Mouse (Mus musculus) MEL (cell line): ENCODE results near the gene Pnpla5.

Experiments used
- CTCF ChIP-seq, 3 experiments: IDR thresholded peaks in 2 of 3; conservative IDR thresholded peaks in 1 of 3; 2 replicates each; pipeline ENCODE4 v1.5.1; 2011 to 2012; ENCODE audit warnings: low read length in 3 of 3, low read depth in 2 of 3, mild to moderate bottlenecking in 2 of 3, improper control_type of control experiment in 1 of 3, inconsistent platforms in 1 of 3, mixed read lengths in 1 of 3, moderate library complexity in 1 of 3; ENCODE audit not compliant: control insufficient read depth in 1 of 3, insufficient read depth in 1 of 3, poor library complexity in 1 of 3, severe bottlenecking in 1 of 3
- E2F4 ChIP-seq: IDR thresholded peaks from 2 replicates; pipeline ENCODE4 v1.6.1; 2011; ENCODE audit warnings: low read depth, low read length, improper control_type of control experiment, borderline replicate concordance
- EP300 ChIP-seq, 2 experiments: IDR thresholded peaks; 2 replicates each; pipeline ENCODE4 v1.6.1; 2011; ENCODE audit warnings: improper control_type of control experiment in 2 of 2, low read length in 2 of 2, low read depth in 1 of 2, mild to moderate bottlenecking in 1 of 2
- ETS1 ChIP-seq: IDR thresholded peaks from 2 replicates; pipeline ENCODE4 v1.6.1; 2012; ENCODE audit warnings: low read depth, mild to moderate bottlenecking, inconsistent platforms, low read length, improper control_type of control experiment, moderate library complexity
- GATA1 ChIP-seq: IDR thresholded peaks from 2 replicates; pipeline ENCODE4 v1.6.1; 2011; ENCODE audit warnings: low read depth, low read length, improper control_type of control experiment
- MAZ ChIP-seq: IDR thresholded peaks from 2 replicates; pipeline ENCODE4 v1.6.1; 2012; ENCODE audit warnings: low read depth, mild to moderate bottlenecking, inconsistent platforms, low read length, improper control_type of control experiment
- MYC ChIP-seq: IDR thresholded peaks from 2 replicates; pipeline ENCODE4 v1.6.1; 2011; ENCODE audit warnings: low read depth, mild to moderate bottlenecking, low read length, improper control_type of control experiment, moderate library complexity
- POLR2A ChIP-seq, 2 experiments: IDR thresholded peaks; 2 replicates each; pipeline ENCODE4 v1.6.1; 2011 to 2012; ENCODE audit warnings: low read length in 2 of 2, mild to moderate bottlenecking in 2 of 2, control low read depth in 1 of 2, improper control_type of control experiment in 1 of 2, low read depth in 1 of 2, moderate library complexity in 1 of 2; ENCODE audit not compliant: control insufficient read depth in 1 of 2, insufficient read depth in 1 of 2, poor library complexity in 1 of 2
- POLR2AphosphoS2 ChIP-seq: IDR thresholded peaks from 2 replicates; pipeline ENCODE4 v1.6.1; 2011; ENCODE audit warnings: low read length, improper control_type of control experiment
- TAL1 ChIP-seq: IDR thresholded peaks from 2 replicates; pipeline ENCODE4 v1.6.1; 2012; ENCODE audit warnings: mild to moderate bottlenecking, inconsistent platforms, low read length, moderate library complexity, mixed read lengths
- USF1 ChIP-seq: IDR thresholded peaks from 2 replicates; pipeline ENCODE4 v1.6.1; 2014; ENCODE audit warnings: low read depth, mild to moderate bottlenecking, inconsistent platforms, low read length, improper control_type of control experiment, moderate library complexity
- USF2 ChIP-seq, 2 experiments: IDR thresholded peaks; 2 replicates each; pipeline ENCODE4 v1.6.1; 2011 to 2012; ENCODE audit warnings: improper control_type of control experiment in 2 of 2, low read length in 2 of 2, borderline replicate concordance in 1 of 2, inconsistent platforms in 1 of 2, low read depth in 1 of 2, mild to moderate bottlenecking in 1 of 2; ENCODE audit not compliant: insufficient read depth in 1 of 2
- ZMIZ1 ChIP-seq: IDR thresholded peaks from 2 replicates; pipeline ENCODE4 v1.6.1; 2012; ENCODE audit warnings: low read depth, mild to moderate bottlenecking, inconsistent platforms, low read length, improper control_type of control experiment, moderate library complexity

- TF ChIP-seq GATA1 (no peak), CTCF (IDR thresholded peaks at IDR 0.05 in 2 of 3, conservative IDR thresholded peaks at IDR 0.05 in 1 of 3; ENCODE audit: control insufficient read depth in 1 of 3, insufficient read depth in 1 of 3, low read depth in 2 of 3, low read length in 3 of 3, poor library complexity in 1 of 3, severe bottlenecking in 1 of 3) (no peak), MYC (no peak), TAL1 (no peak), POLR2A (IDR thresholded peaks at IDR 0.05; ENCODE audit: control insufficient read depth in 1 of 2, insufficient read depth in 1 of 2, low read depth in 1 of 2, low read length in 2 of 2, poor library complexity in 1 of 2) (no peak), USF1 (no peak), ETS1 (no peak), EP300 (IDR thresholded peaks at IDR 0.05; ENCODE audit: low read depth in 1 of 2, low read length in 2 of 2) (no peak), ZMIZ1 (no peak), USF2 (IDR thresholded peaks at IDR 0.05; ENCODE audit: borderline replicate concordance in 1 of 2, insufficient read depth in 1 of 2, low read depth in 1 of 2, low read length in 2 of 2) (no peak), POLR2AphosphoS2 (no peak), E2F4 (no peak), MAZ (no peak)
Measured at GRCm38 (mm10) chr15:84168170-84169161, 45.5 kb upstream of the Pnpla5 start.
